Mouse (Mus musculus) testis, postnatal 14 days (tissue): ENCODE measurements around the gene Cpm.

Experiments used
- DNase-seq: peaks from one replicate; pipeline ENCODE4 v3.0.0; 2021; ENCODE audit warnings: low spot score

Cpm gene

DNA sequence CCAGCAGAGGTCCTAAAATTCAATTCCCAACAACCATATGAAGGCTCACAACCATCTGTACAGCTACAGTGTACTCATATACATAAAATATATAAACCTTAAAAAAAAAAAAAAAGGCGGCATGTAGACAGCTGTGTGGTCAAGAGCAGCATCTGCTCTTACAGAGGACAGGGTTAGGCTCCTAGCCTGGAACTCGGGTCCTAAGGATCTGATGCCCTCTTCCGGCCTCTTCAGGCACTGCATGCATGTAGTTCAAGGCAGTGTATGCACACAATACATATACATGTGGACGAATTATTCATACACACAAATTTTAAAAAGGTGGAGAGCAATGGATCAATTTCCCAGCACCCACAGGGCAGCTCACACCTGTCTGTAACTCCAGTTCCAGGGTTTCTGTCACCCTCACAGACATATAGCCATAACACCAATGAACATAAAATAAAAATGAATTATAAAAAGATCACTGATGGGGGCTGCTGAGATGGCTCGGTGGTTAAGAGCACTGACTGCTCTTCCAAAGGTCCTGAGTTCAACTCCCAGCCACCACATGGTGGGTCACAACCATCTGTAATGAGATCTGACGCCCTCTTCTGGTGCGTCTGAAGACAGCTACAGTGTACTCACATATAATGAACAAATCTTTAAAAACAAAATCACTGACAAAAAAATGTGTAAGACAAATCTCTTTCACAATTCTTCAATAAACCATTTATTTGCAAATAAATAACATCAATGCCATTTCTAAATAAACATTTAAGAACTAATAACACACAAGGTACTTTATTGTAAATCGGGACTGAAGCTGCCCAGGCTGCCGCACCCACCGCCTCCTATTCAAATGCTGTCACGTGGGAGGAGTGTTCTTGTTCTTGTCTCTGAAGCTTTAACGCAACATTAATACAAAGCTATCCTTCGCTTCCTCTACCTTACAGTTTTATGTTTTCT lies 59.2 kb downstream of the Cpm start:
- DNase-seq: no peak

DNA sequence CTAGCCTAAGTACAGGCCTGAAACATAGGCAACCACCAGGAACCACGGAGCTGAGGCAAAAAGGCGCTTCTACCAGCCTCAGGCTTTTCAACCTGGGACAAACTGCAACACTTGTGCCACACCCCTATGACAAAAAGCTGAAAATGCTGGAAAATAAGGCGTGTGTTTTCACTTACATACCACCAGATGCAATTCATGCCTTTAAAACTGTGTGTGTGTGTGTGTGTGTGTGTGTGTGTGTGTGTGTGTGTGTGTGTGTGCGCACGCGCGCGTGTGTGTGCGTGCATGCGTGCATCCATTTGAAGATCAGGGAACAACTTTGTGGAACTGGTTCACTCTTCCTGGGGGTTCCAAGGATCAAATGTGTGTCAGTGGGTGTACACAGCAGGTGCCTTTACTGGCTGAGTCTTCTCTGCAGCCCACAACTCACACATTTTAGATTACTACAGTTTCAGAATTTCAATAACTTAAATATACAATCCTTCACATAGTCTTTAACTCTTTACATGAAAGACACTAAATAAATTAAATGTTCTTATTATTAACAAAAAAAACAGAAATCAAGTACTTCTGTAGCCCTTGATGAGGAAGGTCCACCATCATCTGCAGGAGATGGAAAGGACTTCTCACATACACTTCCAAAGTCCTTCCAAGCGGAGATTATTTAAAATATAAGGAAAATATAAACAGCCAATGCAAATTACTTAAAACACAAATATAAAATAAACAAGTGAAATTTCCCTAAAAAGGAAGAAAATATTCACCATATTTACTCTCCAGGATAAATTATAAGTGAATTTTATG lies 60.2 kb downstream of the Cpm start:
- DNase-seq: no peak

DNA sequence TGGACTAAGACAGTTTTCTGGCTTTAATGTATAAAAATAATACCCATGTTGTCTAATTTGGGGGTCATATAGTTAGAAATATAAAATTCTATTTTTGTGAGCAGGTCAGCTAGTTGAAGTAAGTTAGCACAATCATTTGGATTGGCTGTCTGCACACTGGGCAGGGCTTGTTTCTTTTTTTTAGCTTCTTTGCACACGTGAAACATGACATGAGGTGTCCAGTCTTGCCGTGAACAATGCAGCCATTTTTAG lies 60.7 kb downstream of the Cpm start:
- no peak for DNase-seq

DNA sequence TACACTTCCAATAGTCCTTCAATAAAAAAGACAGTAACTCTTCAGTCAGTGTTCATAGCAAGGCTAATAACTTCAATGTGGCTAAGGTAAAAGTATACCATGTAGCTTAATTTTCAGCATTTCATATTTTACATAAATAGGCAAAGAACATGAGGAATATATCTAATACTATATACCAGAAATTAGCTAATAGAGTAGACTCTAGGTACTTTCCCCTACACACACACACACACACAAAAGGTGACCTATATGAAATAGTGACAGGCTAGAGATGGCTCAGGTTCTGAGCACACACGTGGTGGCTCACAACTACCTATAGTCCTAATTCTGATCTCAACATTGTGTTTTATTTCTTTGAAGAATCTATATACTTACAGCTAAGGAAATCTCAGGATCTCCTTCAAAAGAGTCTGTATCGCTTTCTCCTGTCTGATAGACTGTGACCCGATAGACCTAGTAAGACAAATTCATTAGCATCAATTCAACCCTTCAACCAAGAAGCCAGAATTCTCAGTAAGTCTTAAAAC lies 61.5 kb downstream of the Cpm start:
- no peak for DNase-seq

DNA sequence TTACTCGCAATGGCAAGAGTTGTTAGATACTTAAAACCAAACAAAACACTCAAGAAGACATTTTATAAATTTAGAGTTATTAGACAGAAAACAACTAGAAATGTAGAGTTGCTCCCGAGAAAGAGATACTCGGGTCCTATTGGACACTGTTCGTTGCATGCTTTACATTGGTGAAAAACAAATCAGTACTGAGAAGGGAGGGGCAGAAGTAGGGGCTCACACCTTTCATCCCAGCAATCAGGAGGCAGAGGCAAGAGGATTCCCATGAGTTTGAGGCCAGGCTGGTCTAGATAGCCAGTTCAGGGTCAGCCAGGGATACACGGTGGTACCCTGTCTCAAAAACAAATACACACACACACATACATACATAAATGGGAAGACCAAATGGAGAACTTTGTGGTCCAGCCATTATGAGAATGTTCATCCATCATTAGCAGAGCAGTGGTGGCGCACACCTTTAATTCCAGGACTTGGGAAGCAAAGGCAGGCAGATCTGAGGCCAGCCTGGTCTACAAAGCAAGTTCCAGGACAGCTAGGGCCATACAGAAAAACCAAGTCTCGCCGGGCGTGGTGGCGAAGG lies 62.2 kb downstream of the Cpm start:
- DNase-seq: no peak

DNA sequence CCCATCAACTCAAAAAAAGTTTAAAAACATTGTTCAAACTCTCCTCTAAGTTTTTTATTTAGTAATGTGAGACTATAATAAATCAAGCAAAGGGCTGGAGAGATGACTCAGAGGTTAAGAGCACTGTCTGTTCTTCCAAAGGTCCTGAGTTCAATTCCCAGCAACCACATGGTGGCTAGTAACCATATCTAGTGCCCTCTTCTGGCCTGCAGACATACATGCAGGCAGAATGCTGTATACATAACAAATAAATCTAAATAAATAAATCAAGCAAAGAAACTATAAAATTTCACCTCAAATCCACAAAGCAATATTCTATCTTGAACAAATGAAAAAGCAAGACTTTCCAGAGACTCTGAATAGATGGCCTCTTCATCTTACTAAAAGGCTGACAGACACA lies 62.9 kb downstream of the Cpm start:
- no peak for DNase-seq

DNA sequence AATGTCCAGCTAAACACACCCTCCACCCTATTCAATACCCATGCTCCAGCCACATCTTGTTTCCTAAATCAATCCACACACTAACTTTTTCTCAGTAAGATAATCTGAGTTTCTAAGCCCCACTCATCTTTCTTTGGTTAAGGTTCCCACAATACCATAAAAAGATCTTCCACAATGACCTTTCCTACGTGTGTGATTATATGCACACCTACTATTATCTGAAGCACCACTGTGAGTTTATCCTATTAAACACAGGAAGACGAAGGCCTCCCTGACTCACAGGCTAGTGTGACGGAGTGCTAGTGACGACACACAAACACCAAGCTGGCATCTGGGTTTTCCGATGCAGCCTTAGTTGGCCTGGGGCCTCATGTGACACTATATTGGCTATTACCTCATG lies 63.7 kb downstream of the Cpm start:
- DNase-seq: no peak

DNA sequence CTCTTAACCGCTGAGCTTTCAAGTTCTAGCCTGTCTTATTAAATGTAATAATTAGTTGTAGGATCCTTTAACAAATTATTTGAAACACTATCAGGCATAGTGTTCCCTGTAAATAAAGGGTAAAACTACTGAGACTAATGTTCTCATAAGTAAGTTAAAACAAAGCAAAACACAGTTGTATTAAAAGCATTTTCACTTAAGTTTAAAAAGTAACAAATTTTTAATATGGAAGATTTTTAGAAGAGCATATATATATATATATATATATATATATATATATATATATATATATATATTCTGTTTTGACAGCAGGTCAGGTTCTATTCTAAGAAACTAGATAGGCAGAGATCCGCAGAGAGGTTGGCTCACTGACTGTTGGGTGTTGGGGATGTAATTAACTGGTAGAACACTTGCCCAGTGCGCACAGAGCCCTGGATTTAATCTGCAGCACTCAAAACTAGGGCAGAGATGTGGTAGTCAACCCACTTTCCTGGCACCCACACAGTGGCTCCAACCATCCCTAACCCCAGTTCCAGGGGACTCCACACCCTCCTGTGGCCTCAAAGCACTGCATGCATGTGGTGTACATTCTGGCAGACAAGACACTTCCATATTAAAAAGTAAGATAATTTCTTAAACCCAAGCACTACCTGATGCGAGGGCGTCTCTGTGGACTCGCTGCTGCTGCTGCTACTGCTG lies 65.1 kb downstream of the Cpm start:
- DNase-seq: no peak

DNA sequence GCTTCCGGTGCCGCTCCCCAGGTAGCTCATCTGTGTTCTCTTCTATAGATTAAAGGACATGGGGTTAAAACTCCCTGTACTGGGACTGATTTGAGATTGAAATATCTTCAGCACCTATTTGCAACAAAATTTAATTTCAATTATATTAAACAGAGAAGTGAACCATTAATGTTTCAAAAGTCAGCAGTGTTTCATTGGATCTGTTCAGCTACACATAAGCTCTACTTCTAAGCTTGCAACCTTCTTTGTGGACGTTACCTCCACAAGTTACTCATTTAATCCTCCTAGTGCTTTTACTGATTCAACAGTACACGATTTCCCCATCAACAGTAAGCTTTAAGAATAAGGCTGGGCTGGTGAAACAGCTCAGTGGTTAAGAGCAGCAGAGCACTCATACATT lies 65.7 kb downstream of the Cpm start:
- DNase-seq: no peak

DNA sequence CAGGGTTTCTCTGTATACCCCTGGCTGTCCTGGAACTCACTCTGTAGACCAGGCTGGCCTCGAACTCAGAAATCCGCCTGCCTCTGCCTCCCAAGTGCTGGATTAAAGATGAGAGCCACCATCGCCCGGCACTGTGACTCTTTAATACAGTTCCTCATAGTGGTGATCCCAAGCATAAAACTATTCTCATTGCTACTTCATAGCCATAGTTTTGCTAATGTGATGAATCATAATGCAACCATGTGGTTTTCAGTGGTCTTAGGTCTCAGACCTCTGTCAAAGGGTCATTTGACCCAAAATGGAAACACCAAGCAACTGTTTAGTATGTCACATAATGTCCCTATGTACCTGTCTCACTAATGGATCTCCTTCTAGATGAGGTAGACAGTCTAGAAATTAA lies 66.3 kb downstream of the Cpm start:
- no peak for DNase-seq

DNA sequence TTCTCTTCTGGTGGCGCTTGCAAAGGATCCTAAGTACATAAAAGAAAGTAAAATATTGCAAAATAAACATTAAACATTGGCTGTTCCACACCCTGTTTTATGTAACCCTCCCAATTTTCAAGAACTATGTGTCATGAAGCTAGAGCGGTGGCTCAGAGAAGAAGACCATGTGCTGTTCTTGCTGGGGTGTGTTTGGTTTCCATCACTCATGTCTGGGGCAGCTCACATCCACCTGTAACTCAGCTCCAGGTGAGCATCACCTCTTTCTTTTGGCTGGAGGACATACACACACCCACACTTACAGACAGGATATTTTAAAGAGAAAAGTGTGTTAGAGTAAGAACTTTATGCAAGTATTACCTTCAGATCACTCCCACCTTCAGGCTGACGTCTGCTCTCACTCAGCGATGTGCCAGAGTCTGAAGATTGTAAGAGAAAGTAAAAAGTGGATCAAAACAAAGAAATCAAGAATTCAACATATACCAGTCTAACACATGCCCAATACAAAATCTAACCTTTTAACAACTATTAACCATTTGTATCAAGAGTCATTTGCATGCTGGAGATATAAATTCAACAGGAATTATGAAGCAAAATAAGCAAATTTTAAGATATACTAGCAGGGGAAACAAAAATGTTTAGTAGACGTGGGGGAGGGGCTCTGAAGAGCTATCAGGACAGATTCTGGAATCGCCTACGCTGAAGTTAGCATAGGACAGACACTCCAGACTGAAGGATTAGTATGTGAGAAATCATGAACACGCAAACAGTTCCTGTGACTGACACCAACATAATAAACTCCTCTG lies 66.9 kb downstream of the Cpm start:
- DNase-seq: no peak

DNA sequence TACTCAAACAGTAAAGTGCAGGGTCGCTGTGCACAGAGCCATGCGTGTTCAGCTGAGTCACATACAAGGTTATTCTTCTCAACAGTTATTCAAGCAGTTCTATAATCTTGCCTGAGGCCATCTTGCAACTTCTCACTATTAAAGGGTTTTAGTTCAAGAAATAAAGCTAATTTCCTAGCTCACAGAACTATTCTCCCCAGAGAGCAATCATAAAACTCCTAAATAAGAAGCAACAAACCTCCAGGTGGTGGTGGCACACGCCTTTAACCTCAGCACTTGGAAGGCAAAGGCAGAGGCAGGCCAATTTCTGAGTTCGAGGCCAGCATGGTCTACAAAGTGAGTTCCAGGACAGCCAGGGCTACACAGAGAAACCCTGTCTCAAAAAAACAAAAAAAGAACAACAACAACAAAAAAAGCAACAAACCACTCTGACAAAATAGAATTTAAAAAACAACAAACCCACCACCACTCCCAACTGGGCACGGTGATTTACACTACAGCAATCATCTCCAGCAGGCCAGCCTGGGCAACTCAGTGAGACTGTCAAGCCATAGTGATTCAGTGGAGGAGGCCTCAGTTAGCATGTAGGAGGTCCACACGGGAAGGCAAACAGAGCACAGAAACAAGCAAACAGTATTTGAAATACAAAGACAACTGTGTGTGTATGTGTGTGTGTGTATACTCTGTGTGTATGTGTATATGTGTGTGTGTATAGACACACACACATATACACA lies 67.7 kb downstream of the Cpm start:
- DNase-seq: no peak

DNA sequence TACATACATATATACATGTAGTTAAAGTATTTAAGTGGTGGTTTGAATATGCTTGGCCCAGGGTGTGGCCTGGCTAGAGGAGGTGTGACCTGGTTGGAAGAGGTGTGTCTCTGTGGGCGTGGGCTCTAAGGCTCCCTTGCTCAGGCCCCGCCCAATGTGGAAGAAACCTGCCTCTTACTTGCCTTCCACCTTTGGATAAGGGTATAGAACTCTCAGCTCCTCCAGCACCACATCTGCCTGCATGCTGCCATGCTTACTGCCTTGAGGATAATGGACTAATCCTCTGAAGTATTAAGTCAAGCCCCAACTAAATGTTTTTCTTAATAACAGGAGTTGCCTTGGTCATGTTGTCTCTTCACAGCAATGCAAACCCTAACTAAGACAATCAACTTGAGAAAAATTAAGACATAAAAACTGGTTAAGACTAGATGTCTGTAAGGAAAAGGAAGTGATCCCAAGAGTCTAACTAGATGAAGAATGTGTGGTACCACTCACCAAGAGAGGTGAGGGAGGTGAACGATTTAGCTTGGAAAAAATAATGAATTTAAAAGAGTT lies 68.3 kb downstream of the Cpm start:
- no peak for DNase-seq

DNA sequence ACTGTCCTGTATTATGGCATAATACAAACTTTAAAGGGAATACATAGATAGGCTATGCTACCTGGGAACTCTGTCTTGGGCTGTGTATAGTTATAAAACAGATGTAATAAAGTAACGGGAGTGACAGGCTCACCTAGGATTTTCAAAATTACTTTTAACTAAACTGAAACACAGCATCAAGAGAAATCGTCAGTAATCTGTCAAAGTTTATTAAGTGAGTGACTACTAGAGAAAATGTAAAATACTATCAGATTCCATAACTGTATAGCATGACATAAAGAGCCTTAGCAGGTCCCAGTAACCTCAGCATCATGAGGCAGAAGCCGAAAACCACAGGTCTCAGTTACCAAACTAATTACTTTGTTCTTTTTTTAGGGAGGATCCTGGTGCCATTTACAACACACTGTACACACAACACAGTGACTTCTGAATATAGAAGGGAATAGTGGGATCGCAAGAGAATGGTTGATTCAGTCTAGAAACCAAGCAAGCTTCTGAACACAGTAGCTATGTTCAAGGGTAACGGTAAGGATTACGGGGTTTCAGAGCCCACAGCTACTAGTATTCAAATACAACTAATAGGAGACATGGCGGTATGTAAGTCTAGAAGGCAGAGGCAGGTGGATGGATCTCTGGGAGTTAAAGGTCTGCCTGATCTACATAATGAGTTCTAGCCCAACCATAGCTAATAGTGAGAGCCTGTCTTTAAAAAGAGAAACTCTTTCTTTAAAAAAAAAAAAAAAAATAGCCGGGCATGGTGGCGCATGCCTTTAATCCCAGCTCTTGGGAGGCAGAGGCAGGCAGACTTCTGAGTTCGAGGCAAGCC lies 69.2 kb downstream of the Cpm start:
- no peak for DNase-seq

DNA sequence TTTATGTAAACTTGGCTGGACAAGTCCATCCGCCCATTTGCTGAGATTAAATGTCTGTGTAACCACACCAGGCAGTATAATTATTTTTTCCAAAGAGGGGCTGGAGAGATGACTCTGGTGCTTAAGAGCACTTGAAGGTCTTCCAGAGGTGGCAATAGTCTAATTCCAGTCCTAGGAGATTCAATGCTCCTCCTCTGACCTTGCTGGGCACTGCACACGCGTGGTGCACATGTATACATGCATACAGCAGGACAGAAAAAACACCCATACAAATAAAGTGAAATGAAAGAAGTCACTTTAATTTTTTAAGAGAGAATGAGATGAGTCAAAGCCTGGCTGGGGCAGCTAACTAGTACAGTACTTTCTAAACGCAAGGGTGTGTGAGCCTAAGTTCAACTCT lies 70.6 kb downstream of the Cpm start:
- no peak for DNase-seq

DNA sequence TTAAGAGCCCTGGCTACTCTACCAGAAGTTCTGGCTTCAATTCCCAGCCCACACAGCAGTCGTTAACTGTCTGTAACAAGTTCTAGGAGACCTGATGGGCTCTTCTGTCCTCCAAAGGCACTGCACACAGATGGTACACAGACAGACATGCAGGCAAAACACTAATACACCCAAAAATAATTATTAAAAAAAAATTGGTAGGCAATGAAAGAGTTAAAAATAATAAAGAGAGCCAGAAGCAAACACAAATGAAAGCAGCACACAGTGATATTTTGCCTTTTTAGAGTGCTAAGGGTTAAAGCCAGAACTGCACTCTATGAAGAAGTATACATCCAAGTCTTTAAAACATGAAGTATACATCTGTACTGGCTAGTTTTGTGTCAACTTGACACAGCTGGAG lies 71.2 kb downstream of the Cpm start:
- DNase-seq: no peak

DNA sequence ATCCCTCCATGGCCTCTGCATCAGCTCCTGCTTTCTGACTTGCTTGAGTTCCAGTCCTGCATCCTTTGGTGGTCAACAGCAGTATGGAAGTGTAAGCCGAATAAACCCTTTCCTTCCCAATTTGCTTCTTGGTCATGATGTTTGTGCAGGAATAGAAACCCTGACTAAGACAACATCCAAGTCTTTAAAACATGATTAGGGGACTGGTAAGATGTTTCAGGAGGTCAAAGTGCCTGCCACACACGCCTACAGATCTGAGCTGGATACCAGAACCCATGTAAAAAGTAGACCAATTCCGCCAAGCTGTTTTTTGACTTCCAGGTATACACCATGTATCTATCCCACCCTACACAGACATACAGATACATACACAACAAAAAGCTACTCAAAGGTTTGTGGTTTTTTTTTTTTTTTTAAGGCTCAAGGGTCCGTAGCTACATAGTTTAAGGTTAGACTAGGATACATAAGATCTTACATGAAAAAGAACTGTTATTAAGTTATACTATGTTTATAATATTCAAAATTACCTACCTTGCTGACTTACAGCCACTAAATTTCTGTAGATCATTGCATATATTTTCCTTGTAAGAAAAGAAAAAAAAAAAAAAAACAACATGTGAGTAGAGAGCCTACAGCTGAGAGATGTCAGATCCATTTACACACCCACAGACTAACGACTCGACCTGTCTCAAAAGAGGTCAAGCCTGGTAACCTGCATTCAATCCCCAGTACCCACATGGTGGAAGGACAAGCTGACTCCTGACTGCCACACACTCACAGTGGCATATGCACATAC lies 71.9 kb downstream of the Cpm start:
- DNase-seq: no peak

DNA sequence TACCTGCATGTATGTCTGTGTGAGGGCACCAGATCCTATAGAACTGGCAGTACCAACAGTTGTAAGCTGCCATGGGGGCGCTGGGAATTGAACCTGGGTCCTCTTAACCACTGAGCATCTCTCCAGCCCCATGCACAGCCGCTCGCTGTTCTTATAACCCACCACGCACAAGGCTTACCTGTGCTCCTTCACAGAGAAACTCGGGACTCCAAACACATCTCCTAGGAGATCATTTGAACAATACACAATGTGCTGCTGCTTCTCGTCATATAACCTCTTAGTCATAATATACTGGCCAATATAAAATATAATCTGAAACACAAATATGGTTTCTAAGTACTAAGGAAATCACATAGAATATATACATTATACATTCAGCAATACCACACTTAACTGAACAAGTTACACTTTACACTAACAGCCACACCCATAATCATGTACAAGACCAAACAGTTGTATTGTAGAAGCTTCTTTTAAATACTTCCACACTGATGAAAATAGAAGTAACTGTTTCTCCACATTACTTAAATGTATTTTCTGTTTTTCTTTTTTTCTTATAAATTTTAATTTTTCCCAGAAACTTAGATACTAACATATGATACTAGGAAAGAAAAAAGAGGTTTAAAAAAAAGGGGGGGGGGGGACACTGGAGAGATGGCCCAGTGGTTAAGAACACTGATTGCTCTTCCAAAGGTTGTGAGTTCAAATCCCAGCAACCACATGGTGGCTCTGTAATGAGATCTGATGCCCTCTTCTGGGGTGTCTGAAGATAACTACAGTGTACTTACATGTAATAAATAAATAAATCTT lies 72.9 kb downstream of the Cpm start:
- DNase-seq: no peak
